Mouse (Mus musculus): ENCODE measurements around the gene Fam53b.

The Fam53b gene

GRCm38 (mm10) chr7:132767233-132767998, 46.3 kb downstream of the Fam53b start:
- no peak for ATAC-seq (ENCODE audit: low TSS enrichment)

GRCm38 (mm10) chr7:132766235-132766871, 47.3 kb downstream of the Fam53b start:
- ATAC-seq (ENCODE audit: low TSS enrichment): no peak

DNA sequence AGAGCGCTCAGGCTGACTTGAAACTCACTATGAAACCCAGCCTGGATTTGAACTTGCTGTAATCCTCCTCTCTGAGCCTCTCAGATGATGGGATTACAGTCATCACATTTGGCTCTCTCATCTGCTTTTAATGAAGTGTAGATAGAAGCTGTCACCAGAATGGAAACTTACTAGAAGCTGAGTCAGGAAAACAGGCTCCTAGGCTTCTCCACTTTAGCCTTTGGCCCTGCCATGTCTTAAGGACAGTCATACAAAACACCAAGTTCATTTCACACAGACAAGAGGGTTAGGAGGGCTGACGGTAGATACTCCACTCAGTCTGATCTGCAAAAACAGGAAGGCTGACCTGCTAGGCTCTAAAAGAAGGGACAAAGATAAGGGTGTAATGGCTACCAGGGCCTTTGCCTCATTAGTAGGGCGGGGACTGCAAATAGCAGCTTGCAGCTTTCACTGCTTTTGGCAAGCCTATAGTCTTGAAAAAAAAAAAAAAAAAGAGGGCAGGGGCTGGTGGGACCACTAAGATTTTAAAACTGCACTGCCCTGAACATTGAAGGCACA, 48.0 kb downstream of the Fam53b start:
- no peak for ATAC-seq (ENCODE audit: low TSS enrichment)

DNA sequence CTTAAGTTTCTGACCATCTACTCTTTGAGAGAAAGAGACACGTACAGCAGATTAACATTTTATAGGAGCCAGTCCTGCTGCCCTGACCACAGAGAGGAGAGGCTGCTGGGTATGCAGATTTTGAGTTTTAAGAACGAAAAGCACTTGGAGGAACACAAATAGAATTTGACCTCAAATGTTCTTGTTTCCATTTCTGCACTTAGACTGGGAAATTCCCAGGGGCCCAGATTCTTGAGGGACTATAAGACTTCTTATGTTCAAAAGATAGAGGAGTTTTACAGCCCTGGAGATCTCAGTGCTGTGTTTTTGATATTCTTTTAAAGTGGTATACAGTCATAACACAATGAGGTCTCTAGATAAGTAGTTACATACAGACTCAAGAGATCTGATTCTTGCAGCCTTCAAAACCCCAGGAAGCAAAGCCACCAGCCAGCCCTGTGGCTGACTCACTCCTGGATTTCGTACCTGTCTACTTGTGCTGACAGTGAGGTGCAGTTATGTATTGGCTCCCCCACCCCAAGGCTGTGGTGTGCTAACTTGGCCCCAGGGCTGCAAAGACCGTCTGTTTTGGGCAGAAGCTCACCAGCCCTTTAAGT, 48.7 kb downstream of the Fam53b start:
- no peak for ATAC-seq (ENCODE audit: low TSS enrichment)

- peak; percentile 31 for ATAC-seq (ENCODE audit: low TSS enrichment)
These were observed 49.4 kb downstream of the Fam53b start for GRCm38 (mm10) chr7:132764314-132764713.

- no peak for ATAC-seq (ENCODE audit: low TSS enrichment)
These were observed 49.8 kb downstream of the Fam53b start for GRCm38 (mm10) chr7:132763911-132764310.

GRCm38 (mm10) chr7:132763351-132763750, 50.3 kb downstream of the Fam53b start:
- ATAC-seq (ENCODE audit: low TSS enrichment): peak; percentile 53

DNA sequence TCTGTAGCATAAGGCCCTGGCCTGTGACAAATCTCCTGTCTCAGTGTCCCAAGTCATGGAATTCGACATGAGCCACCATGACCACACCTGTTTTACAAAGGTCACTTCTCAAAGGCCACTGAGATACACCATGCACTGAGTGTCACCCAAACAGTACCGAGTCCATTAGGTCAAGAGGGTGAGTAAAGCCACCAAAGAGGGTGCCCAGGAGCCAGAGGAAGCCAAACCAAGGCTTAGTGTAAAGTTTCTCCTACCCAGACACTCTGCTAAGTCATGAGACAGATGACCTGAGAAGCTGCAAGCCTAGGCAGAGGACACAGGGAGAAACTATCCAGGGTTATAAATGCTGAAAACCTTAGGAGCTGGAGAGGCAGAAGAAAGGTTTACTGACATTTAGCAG, 52.3 kb downstream of the Fam53b start:
- no peak for ATAC-seq (ENCODE audit: low TSS enrichment)

- no peak for ATAC-seq (ENCODE audit: low TSS enrichment)
These were observed 53.0 kb downstream of the Fam53b start for GRCm38 (mm10) chr7:132760589-132761180.

- ATAC-seq (ENCODE audit: low TSS enrichment): no peak
These were observed 53.8 kb downstream of the Fam53b start for GRCm38 (mm10) chr7:132759926-132760325.

- no peak for ATAC-seq (ENCODE audit: low TSS enrichment)
These were observed 54.2 kb downstream of the Fam53b start for GRCm38 (mm10) chr7:132759405-132759891.

- ATAC-seq (ENCODE audit: low TSS enrichment): no peak
These were observed 54.8 kb downstream of the Fam53b start for GRCm38 (mm10) chr7:132758875-132759274.

DNA sequence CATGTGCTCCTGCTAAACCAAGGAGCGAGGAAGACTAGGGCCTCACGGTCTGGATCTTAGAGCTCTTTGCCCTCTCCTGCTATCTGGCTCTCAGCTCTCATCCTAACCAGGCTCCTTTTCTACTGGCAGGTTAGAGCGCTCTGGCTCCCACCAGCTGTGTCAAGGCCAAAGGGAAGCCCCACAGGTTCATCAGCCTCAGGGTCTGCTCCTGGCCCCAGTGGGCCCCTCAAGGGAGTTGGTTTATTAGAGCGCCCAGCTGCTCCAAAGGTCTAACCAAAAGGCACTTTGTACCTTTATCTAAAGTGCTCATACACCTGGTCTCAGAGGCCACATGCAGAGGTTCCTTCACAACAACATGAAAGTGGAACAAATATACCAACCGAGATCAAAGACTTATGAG, 57.4 kb downstream of the Fam53b start:
- ATAC-seq (ENCODE audit: low TSS enrichment): no peak

DNA sequence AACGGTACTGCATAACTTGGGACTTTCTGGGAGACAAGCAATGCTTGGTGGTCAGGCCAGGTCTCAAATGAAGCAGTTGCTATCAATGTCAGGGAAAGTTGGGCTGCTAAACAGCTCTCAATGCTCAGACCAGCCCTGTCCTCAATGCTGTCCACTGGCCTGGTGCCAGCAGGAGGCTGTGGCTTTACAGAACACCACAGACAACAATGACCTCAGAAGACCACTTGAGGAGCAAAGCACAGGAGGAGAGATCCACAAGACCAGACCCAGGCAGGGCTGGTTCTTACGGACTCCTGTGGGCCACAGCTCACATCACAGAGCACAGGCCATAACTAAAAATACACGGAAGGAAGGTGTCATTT, 59.3 kb downstream of the Fam53b start:
- ATAC-seq (ENCODE audit: low TSS enrichment): no peak

- ATAC-seq (ENCODE audit: low TSS enrichment): no peak
These were observed 59.9 kb downstream of the Fam53b start for GRCm38 (mm10) chr7:132753518-132754388.

DNA sequence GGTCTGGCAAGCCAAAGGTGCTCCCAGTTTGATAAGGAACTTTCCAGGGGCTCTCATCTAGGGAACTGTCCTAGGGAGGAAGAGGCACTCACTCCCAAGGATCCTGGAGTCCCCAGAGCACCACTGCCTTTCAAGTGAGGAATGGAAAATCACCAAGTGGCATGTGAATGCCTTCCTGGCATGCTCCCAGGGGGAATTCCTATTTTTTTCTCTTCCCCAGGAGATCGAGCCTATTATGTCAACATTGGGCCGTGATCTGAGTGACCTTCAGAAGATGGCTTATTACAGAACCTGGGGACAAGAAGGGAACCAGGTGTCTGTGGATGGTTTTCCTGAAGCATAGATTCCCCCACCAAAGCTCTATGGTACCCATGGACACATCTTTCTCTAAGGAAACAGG, 62.0 kb downstream of the Fam53b start:
- ATAC-seq (ENCODE audit: low TSS enrichment): no peak

DNA sequence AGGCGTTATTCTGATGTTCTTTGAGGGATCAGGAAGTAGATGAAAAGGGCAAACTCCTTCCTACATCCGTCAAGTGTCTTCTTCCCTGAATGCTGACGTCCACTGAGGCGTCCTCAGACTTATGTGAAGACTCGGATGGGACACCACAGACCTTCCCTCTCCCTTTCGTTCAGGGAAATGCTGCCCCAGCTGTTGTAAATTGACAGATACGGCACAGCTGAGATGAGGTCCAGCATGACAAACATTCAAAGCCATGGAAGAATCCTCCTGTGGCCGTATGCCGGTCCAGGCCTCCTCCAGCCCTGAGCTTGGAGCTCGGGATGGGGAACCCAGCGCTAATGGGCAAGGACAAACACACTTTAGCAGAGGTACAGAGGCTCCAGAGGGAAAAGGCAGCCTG, 64.2 kb downstream of the Fam53b start:
- no peak for ATAC-seq (ENCODE audit: low TSS enrichment)

- no peak for ATAC-seq (ENCODE audit: low TSS enrichment)
These were observed 65.5 kb downstream of the Fam53b start for GRCm38 (mm10) chr7:132748076-132748769.

DNA sequence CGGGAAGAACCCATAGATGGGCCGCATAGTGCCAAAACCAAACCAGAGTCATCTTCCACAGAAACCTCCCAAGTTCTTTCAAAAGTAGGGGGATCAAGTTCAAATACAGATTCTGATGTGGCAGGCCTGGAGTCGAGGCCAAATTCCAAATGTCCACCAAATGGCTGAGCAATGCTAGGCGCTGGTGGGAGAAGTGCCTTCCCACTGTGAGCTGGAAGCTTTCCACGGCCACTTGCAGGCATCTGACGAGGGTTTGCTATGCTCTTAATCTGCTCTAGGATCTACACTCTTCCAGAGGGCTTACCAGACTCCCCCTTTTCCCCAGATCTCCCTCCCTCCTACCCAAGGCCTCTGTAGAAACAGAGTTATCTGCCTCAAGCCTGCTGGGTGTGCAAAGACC, 66.6 kb downstream of the Fam53b start:
- no peak for ATAC-seq (ENCODE audit: low TSS enrichment)

DNA sequence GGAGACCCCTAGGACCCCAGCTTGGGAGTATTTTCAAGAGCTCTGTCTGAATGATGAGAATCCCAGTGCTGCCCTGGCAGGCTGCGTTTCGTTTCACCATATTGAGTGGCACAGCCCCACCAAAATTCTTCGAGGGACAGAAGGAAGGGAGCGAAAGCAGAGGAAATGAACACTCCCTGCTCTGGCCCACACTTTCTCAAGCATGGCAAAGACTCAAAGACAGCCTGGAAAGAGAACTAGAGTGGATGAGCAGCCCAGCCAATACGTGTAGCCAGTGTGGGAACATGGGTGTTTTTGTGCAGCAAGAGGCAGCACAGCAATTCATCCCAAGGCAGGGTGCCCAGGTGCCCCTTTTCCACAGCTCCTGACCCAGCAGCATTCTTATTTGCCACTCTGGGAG, 70.8 kb downstream of the Fam53b start:
- ATAC-seq (ENCODE audit: low TSS enrichment): peak; percentile 85

- ATAC-seq (ENCODE audit: low TSS enrichment): no peak
These were observed 73.9 kb downstream of the Fam53b start for GRCm38 (mm10) chr7:132739829-132740228.

All from frontal cortex, adult (tissue).